Mouse (Mus musculus): ENCODE data around the gene Gins1.
A peak's percentile ranks its signal among the peaks of the same experiment; 100 is the strongest.
"Not testable (repeated sequence)": the region's sequence is repeated elsewhere in the genome, so short reads cannot be mapped to it uniquely, and the experiment has no call there.

Gene Gins1

GRCm38 (mm10) chr2:150910295-150910881 is 5.2 kb downstream of the Gins1 start:
- no peak for DNase-seq

GRCm38 (mm10) chr2:150914781-150915515 is 9.7 kb downstream of the Gins1 start:
- DNase-seq: no peak

- DNase-seq: no peak
These were observed 10.6 kb downstream of the Gins1 start for GRCm38 (mm10) chr2:150915786-150916185.

- DNase-seq: no peak
These were observed 13.5 kb downstream of the Gins1 start for GRCm38 (mm10) chr2:150918720-150919119.

- no peak for DNase-seq
These were observed 15.3 kb downstream of the Gins1 start for GRCm38 (mm10) chr2:150920543-150920942.

GRCm38 (mm10) chr2:150921697-150922096 is 16.5 kb downstream of the Gins1 start:
- no peak for DNase-seq

- DNase-seq: no peak
These were observed 17.0 kb downstream of the Gins1 start for GRCm38 (mm10) chr2:150922165-150922564.

- no peak for DNase-seq
These were observed 17.8 kb downstream of the Gins1 start for GRCm38 (mm10) chr2:150923026-150923425.

GRCm38 (mm10) chr2:150923505-150923904 is 18.3 kb downstream of the Gins1 start:
- no peak for DNase-seq

GRCm38 (mm10) chr2:150927038-150927720 is 22.0 kb downstream of the Gins1 start:
- peak; percentile 53 for DNase-seq

GRCm38 (mm10) chr2:150929156-150929555 is 24.0 kb downstream of the Gins1 start:
- DNase-seq: peak; percentile 45

- no peak for DNase-seq
These were observed 25.6 kb downstream of the Gins1 start for GRCm38 (mm10) chr2:150930806-150931205.

- no peak for DNase-seq
These were observed 28.3 kb downstream of the Gins1 start for GRCm38 (mm10) chr2:150933482-150933881.

GRCm38 (mm10) chr2:150934659-150935058 is 29.5 kb downstream of the Gins1 start:
- DNase-seq: no peak

- no peak for DNase-seq
These were observed 38.8 kb downstream of the Gins1 start for GRCm38 (mm10) chr2:150944017-150944416.

GRCm38 (mm10) chr2:150947341-150947740 is 42.1 kb downstream of the Gins1 start:
- not testable (repeated sequence) for DNase-seq

GRCm38 (mm10) chr2:150947880-150948611 is 42.8 kb downstream of the Gins1 start:
- DNase-seq: not testable (repeated sequence)

GRCm38 (mm10) chr2:150948786-150949185 is 43.6 kb downstream of the Gins1 start:
- DNase-seq: no peak

- DNase-seq: no peak
These were observed 44.5 kb downstream of the Gins1 start for GRCm38 (mm10) chr2:150949652-150950051.

GRCm38 (mm10) chr2:150950056-150950455 is 44.9 kb downstream of the Gins1 start:
- DNase-seq: no peak

GRCm38 (mm10) chr2:150951201-150951600 is 46.0 kb downstream of the Gins1 start:
- no peak for DNase-seq

- no peak for DNase-seq
These were observed 50.7 kb downstream of the Gins1 start for GRCm38 (mm10) chr2:150955859-150956258.

GRCm38 (mm10) chr2:150959521-150959920 is 54.3 kb downstream of the Gins1 start:
- no peak for DNase-seq
